Mouse (Mus musculus) lung, postnatal 0 days (tissue): ENCODE measurements at regions not wholly inside any gene's neighbourhood (a gene's known extent, or its start where the extent isn't known, plus 50 kb on each side); places are given as distances from the start of the nearest gene placed in this dataset.

Experiments
- ATAC-seq: fragments of 200-750 bp; cut with Nextera tagmentation; 2 replicates; pipeline ENCODE4 v1.8.0; 2017; ENCODE audit warnings: moderate library complexity
- DNase-seq: peaks from one replicate; pipeline ENCODE4 v3.0.0-alpha.2; 2016; ENCODE audit warnings: low spot score
- H3K27ac ChIP-seq: fragments of 300-500 bp; sonication (generic); 2 replicates; pipeline ENCODE4 v1.5.1; 2014; ENCODE audit warnings: antibody characterized with exemption, mild to moderate bottlenecking, low read length, mixed read lengths
- H3K27me3 ChIP-seq: fragments of 300-500 bp; sonication (generic); replicated peaks from 2 replicates; pipeline ENCODE4 v1.6.1; 2014; ENCODE audit warnings: low read length, mixed read lengths; ENCODE audit not compliant: insufficient read depth
- H3K36me3 ChIP-seq: fragments of 300-500 bp; sonication (generic); 2 replicates; pipeline ENCODE4 v1.6.1; 2014; ENCODE audit warnings: low read length, mixed read lengths; ENCODE audit not compliant: insufficient read depth
- H3K4me1 ChIP-seq: fragments of 300-500 bp; sonication (generic); 2 replicates; pipeline ENCODE4 v1.6.1; 2014; ENCODE audit warnings: antibody characterized with exemption, low read depth, low read length, mixed read lengths; ENCODE audit not compliant: insufficient read depth
- H3K4me2 ChIP-seq: fragments of 300-500 bp; sonication (generic); replicated peaks from 2 replicates; pipeline ENCODE4 v1.6.1; 2014; ENCODE audit warnings: low read depth, mild to moderate bottlenecking, low read length, moderate library complexity, mixed read lengths
- H3K4me3 ChIP-seq: fragments of 300-500 bp; sonication (generic); 2 replicates; pipeline ENCODE4 v1.5.1; 2014; ENCODE audit warnings: low read depth, low read length
- H3K9ac ChIP-seq: fragments of 300-500 bp; sonication (generic); replicated peaks from 2 replicates; pipeline ENCODE4 v1.6.1; 2014; ENCODE audit warnings: low read depth, mild to moderate bottlenecking
- H3K9me3 ChIP-seq: fragments of 300-500 bp; sonication (generic); 2 replicates; pipeline ENCODE4 v1.6.1; 2016; ENCODE audit warnings: low read length, mixed read lengths
- CTCF ChIP-seq: IDR thresholded peaks from 2 replicates; pipeline ENCODE4 v1.5.1; 2016; ENCODE audit warnings: antibody characterized with exemption, mild to moderate bottlenecking
- EP300 ChIP-seq: IDR thresholded peaks from 2 replicates; pipeline ENCODE4 v1.6.1; 2016; ENCODE audit warnings: antibody characterized with exemption, mild to moderate bottlenecking, control low read depth
- WGBS: fragments of 180-500 bp; shearing (Covaris S2); extraction: QIAGEN DNeasy Blood & Tissue Kit; methylation state at CpG from one replicate; pipeline ENCODE4 v1.1.7; 2014; 5-methylcytosine and 5-hydroxymethylcytosine counted together

DNA sequence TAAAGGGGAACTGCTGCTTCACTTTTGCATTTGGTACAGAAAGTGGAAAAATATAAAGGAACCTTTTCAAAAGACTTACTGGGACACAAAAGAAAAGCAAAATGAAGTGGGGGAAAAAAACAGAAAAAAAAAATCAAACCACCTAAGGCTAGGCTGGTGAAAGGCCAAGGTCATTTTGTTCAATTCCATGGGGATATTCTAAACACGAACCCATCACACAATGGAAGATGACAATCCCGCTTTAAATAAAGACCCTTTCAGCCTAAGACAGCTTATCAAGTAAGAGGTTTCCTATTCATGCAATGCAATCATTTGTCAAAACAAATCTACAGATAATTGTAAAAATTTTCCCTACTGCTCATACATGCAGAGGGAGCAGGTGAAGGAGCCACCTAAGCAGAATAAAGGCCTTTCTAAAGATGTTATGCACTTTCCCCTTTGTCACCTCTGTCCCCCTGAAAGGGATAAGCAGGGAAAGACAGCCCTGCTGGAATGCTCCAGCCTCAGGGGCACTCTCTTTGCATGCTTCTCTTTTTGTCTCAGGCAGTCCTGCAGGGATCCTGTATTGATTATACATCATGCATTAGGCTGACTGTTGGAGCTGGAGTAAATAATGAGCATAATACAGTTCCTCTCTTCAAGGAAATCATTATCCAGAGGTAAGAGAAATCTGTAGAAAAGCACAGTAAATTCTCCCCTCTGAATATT lies 367.8 kb downstream of the 1190002N15Rik start:
- ATAC-seq (no peak), DNase-seq (no peak)
- Histone ChIP-seq H3K36me3 (no peaks in the 10 kb centered on the region), H3K4me3 (no peak overlapping the region), H3K4me1 (no peaks in the 10 kb centered on the region), H3K9ac (no peak overlapping the region), H3K27me3 (no peaks in the 10 kb centered on the region), H3K9me3 (no peaks in the 10 kb centered on the region), H3K27ac (no peak overlapping the region), H3K4me2 (no peak overlapping the region)
- no peak for TF ChIP-seq EP300
- TF ChIP-seq CTCF = no peak
- 81% methylated on average over 2 of the region's 2 CpGs for WGBS

- Histone ChIP-seq H3K27ac (no peak overlapping the region), H3K4me2 (no peak overlapping the region), H3K4me1 (no peaks in the 10 kb centered on the region), H3K9me3 (no peaks in the 10 kb centered on the region), H3K27me3 (no peaks in the 10 kb centered on the region), H3K36me3 (no peaks in the 10 kb centered on the region), H3K4me3 (no peak overlapping the region), H3K9ac (no peak overlapping the region)
- TF ChIP-seq CTCF (no peak), EP300 (no peak)
- ATAC-seq = no peak
- 70% methylated on average over 1 of the region's 1 CpGs for WGBS
- DNase-seq = no peak
Observed at GRCm38 (mm10) chr9:94163671-94164070, 374.2 kb downstream of the 1190002N15Rik start.

GRCm38 (mm10) chr9:94155581-94155980 lies 382.3 kb downstream of the 1190002N15Rik start:
- Histone ChIP-seq H3K4me1 (no peaks in the 10 kb centered on the region), H3K27ac (no peak overlapping the region), H3K4me2 (no peak overlapping the region), H3K36me3 (no peaks in the 10 kb centered on the region), H3K9me3 (no peaks in the 10 kb centered on the region), H3K4me3 (no peak overlapping the region), H3K27me3 (no peaks in the 10 kb centered on the region), H3K9ac (no peak overlapping the region)
- peak; percentile 33 for DNase-seq
- 42% methylated on average over 2 of the region's 2 CpGs for WGBS
- no peak for TF ChIP-seq CTCF
- no peak for TF ChIP-seq EP300
- ATAC-seq = peak; percentile 21

DNA sequence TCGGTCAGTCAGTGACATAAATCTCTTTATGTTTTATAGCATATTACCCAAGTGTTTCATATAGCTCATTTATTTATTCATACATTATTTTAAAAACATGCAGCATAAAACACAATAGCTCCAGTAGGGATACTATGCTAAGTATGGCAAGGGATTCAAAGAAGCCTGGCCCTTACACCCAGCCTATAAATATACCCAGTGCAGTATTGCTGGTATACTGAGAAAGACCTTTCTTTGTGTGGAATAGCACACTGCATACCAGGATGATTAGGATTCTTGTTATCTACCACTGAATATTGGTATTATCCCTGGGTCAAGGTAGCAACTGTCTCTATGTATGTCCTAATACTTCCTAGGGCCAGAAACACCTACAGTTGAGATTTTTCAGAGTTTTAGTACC lies 389.4 kb downstream of the 1190002N15Rik start:
- WGBS = 79% methylated on average over 1 of the region's 1 CpGs
- DNase-seq (no peak), ATAC-seq (no peak)
- Histone ChIP-seq H3K27me3 (no peaks in the 10 kb centered on the region), H3K27ac (no peak overlapping the region), H3K4me2 (no peak overlapping the region), H3K4me3 (no peak overlapping the region), H3K9ac (no peak overlapping the region), H3K9me3 (no peaks in the 10 kb centered on the region), H3K4me1 (no peaks in the 10 kb centered on the region), H3K36me3 (no peaks in the 10 kb centered on the region)
- no peak for TF ChIP-seq CTCF
- no peak for TF ChIP-seq EP300

DNA sequence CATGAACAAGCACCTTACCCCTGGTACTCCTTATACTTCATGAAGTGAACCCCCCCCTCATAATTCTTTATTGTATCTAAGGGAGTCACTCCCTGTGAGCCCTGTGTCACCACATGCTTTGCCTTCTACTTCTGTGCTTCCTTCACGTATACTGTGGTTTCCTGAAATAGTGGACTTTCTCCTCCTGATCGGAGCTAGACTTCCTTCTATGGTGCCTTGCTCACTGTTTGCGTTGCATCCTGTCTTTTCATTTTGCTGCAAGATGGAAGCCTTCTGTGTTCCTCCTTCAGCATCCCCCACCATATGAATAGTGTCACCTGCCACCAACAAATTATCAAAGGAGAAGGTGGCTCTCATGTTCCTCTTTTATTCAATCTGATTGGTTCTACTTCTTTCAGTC lies 391.1 kb downstream of the 1190002N15Rik start:
- Histone ChIP-seq H3K4me3 (no peak overlapping the region), H3K4me1 (no peaks in the 10 kb centered on the region), H3K36me3 (no peaks in the 10 kb centered on the region), H3K4me2 (no peak overlapping the region), H3K9me3 (no peaks in the 10 kb centered on the region), H3K9ac (no peak overlapping the region), H3K27ac (no peak overlapping the region), H3K27me3 (no peaks in the 10 kb centered on the region)
- ATAC-seq (no peak), DNase-seq (no peak)
- TF ChIP-seq EP300 (no peak), CTCF (no peak)
- 61% methylated on average over 3 of the region's 3 CpGs for WGBS

DNA sequence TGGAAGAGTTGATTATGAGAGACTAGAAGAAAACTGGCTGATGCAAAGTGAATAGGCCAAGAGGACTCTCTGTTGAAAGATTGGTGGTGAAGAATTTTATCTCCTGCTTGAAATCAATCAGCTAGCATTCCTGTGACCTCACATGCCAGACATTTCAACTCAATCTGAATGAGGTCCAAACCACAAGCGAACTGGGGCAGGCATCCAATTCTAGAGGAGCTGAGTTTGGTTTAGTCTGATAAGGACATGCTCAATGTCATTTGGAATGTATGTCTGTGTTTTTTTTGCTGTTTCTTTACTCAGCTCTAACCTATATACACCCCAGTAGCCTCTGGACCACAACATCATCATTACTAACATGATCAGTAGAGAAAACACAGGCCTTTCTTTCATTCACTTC lies 401.4 kb downstream of the 1190002N15Rik start:
- no peaks in the 10 kb centered on the region; the same call in 1 of the 2 replicates for H3K4me1 ChIP-seq
- no peak overlapping the region for H3K4me3 ChIP-seq
- H3K4me2 ChIP-seq = no peak overlapping the region
- no peak for TF ChIP-seq CTCF
- peak; percentile 92 for TF ChIP-seq EP300
- DNase-seq (peak; percentile 44), ATAC-seq (peak; percentile 17; the same call in 1 of the 2 replicates)
- no peaks in the 10 kb centered on the region for H3K9me3 ChIP-seq
- H3K36me3 ChIP-seq = no peaks in the 10 kb centered on the region
- WGBS = 17% methylated on average over 1 of the region's 1 CpGs
- H3K9ac ChIP-seq = no peak overlapping the region
- no peak overlapping the region for H3K27ac ChIP-seq
- no peaks in the 10 kb centered on the region for H3K27me3 ChIP-seq

DNA sequence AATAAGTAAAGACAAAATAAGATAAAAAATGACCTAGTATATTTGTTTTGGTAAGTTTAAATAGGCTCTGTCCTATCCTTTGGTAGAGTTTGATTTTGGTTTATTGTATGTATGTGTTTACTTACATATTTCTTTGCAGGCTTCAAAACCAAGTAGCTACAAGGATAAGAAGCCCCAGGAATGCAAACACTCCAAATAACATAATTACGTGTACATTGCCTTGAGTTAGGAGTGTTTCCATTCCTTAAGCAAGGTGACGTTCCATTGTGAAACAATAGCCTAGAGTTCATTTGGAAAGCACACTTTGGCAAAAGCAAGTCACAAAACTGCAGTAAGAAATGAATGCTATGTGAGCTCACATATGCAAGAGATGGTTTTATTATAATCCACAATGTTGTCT lies 404.2 kb downstream of the 1190002N15Rik start:
- no peak overlapping the region for H3K27ac ChIP-seq
- 54% methylated on average over 2 of the region's 2 CpGs for WGBS
- H3K36me3 ChIP-seq = no peaks in the 10 kb centered on the region
- H3K27me3 ChIP-seq = no peaks in the 10 kb centered on the region
- TF ChIP-seq CTCF (no peak), EP300 (peak; percentile 91)
- no peak overlapping the region for H3K9ac ChIP-seq
- ATAC-seq (peak; percentile 48), DNase-seq (peak; percentile 32)
- H3K4me2 ChIP-seq = no peak overlapping the region
- no peaks in the 10 kb centered on the region for H3K9me3 ChIP-seq
- no peak overlapping the region for H3K4me3 ChIP-seq
- H3K4me1 ChIP-seq = no peaks in the 10 kb centered on the region; the same call in 1 of the 2 replicates
